Mouse (Mus musculus): ENCODE data around the gene Mfap4. TPM values are rescaled to one million over a fixed set of nuclear protein-coding genes. Genes with fewer than 3 reads are reported as not detected.

Gene Mfap4
- total and polyA plus RNA-seq, 2 experiments from 2014 or later = 39.1 to 54.5 TPM

- TF ChIP-seq CTCF (IDR thresholded peaks at IDR 0.05; ENCODE audit: low read depth) (no peak), EP300 (IDR thresholded peaks at IDR 0.05; ENCODE audit: low read depth) (no peak)
Measured at GRCm38 (mm10) chr11:61484256-61484612, 997 bp upstream of the Mfap4 start.

GRCm38 (mm10) chr11:61485541-61486457 is 568 bp downstream of the Mfap4 start:
- DNase-seq (ENCODE audit: low spot score) = no peak
- H3K27ac ChIP-seq (ENCODE audit: low read depth) = peak overlapping the region; percentile 65; the same call in 1 of the 2 replicates
- H3K4me3 ChIP-seq (ENCODE audit: low read depth, low read length) = peak overlapping the region; percentile 21
- H3K4me2 ChIP-seq (ENCODE audit: low read depth, low read length) = peak overlapping the region; percentile 37
- H3K9ac ChIP-seq (replicated peaks; ENCODE audit: low read depth, low read length) = 0 out of 2 replicates have a peak overlapping the region, but pooled peaks have one; percentile 9
- WGBS = 73% methylated on average over 22 of the region's 22 CpGs
- H3K36me3 ChIP-seq (replicated peaks; ENCODE audit: control insufficient read depth, insufficient read depth, low read length) = peaks cover 28% of the 10 kb centered on the region
- peaks cover 8% of the 10 kb centered on the region; the same call in 1 of the 2 replicates for H3K4me1 ChIP-seq (ENCODE audit: control insufficient read depth, insufficient read depth)
- TF ChIP-seq EP300 (IDR thresholded peaks at IDR 0.05; ENCODE audit: low read depth) (no peak), CTCF (IDR thresholded peaks at IDR 0.05; ENCODE audit: low read depth) (no peak)
- no peak for ATAC-seq (ENCODE audit: insufficient read depth, low read depth)
- no peaks in the 10 kb centered on the region for H3K9me3 ChIP-seq (replicated peaks; ENCODE audit: control insufficient read depth, low read length)
- H3K27me3 ChIP-seq (ENCODE audit: control insufficient read depth, insufficient read depth, low read length) = no peaks in the 10 kb centered on the region

More at GRCm38 (mm10) chr11:61484256-61484612, 997 bp upstream of the Mfap4 start:
- no peak overlapping the region for H3K4me3 ChIP-seq (ENCODE audit: low read depth, low read length)
- WGBS = 29% methylated on average over 10 of the region's 10 CpGs
- DNase-seq (ENCODE audit: low spot score) (no peak), ATAC-seq (ENCODE audit: insufficient read depth, low read depth) (no peak)
- no peaks in the 10 kb centered on the region for H3K9me3 ChIP-seq (replicated peaks; ENCODE audit: control insufficient read depth, low read length)
- no peaks in the 10 kb centered on the region for H3K27me3 ChIP-seq (ENCODE audit: control insufficient read depth, insufficient read depth, low read length)
- H3K4me2 ChIP-seq (ENCODE audit: low read depth, low read length) = 0 out of 2 replicates have a peak overlapping the region, but pooled peaks have one; percentile 3
- H3K36me3 ChIP-seq (replicated peaks; ENCODE audit: control insufficient read depth, insufficient read depth, low read length) = peaks cover 13% of the 10 kb centered on the region
- H3K9ac ChIP-seq (replicated peaks; ENCODE audit: low read depth, low read length) = no peak overlapping the region
- H3K4me1 ChIP-seq (ENCODE audit: control insufficient read depth, insufficient read depth) = peaks cover 8% of the 10 kb centered on the region; the same call in 1 of the 2 replicates
- H3K27ac ChIP-seq (ENCODE audit: low read depth) = peak overlapping the region; percentile 50; the same call in 1 of the 2 replicates

GRCm38 (mm10) chr11:61486458-61487219 is 1.4 kb downstream of the Mfap4 start:
- H3K4me1 ChIP-seq (ENCODE audit: control insufficient read depth, insufficient read depth) = peaks cover 8% of the 10 kb centered on the region; the same call in 1 of the 2 replicates
- peak overlapping the region; percentile 21; the same call in 1 of the 2 replicates for H3K4me3 ChIP-seq (ENCODE audit: low read depth, low read length)
- TF ChIP-seq CTCF (IDR thresholded peaks at IDR 0.05; ENCODE audit: low read depth) (no peak), EP300 (IDR thresholded peaks at IDR 0.05; ENCODE audit: low read depth) (no peak)
- 80% methylated on average over 14 of the region's 14 CpGs for WGBS
- no peaks in the 10 kb centered on the region for H3K27me3 ChIP-seq (ENCODE audit: control insufficient read depth, insufficient read depth, low read length)
- no peaks in the 10 kb centered on the region for H3K9me3 ChIP-seq (replicated peaks; ENCODE audit: control insufficient read depth, low read length)
- peaks cover 37% of the 10 kb centered on the region for H3K36me3 ChIP-seq (replicated peaks; ENCODE audit: control insufficient read depth, insufficient read depth, low read length)
- no peak overlapping the region for H3K9ac ChIP-seq (replicated peaks; ENCODE audit: low read depth, low read length)
- DNase-seq (ENCODE audit: low spot score) (no peak), ATAC-seq (ENCODE audit: insufficient read depth, low read depth) (no peak)
- H3K27ac ChIP-seq (ENCODE audit: low read depth) = 0 out of 2 replicates have a peak overlapping the region, but pooled peaks have one; percentile 41
- 0 out of 2 replicates have a peak overlapping the region, but pooled peaks have one; percentile 37 for H3K4me2 ChIP-seq (ENCODE audit: low read depth, low read length)

GRCm38 (mm10) chr11:61487401-61487800 is 2.2 kb downstream of the Mfap4 start:
- no peaks in the 10 kb centered on the region for H3K27me3 ChIP-seq (ENCODE audit: control insufficient read depth, insufficient read depth, low read length)
- DNase-seq (ENCODE audit: low spot score) (peak; percentile 33), ATAC-seq (ENCODE audit: insufficient read depth, low read depth) (peak; percentile 57)
- H3K4me2 ChIP-seq (ENCODE audit: low read depth, low read length) = no peak overlapping the region
- TF ChIP-seq CTCF (IDR thresholded peaks at IDR 0.05; ENCODE audit: low read depth) (no peak), EP300 (IDR thresholded peaks at IDR 0.05; ENCODE audit: low read depth) (no peak)
- H3K4me1 ChIP-seq (ENCODE audit: control insufficient read depth, insufficient read depth) = peaks cover 8% of the 10 kb centered on the region; the same call in 1 of the 2 replicates
- peaks cover 41% of the 10 kb centered on the region for H3K36me3 ChIP-seq (replicated peaks; ENCODE audit: control insufficient read depth, insufficient read depth, low read length)
- no peak overlapping the region for H3K4me3 ChIP-seq (ENCODE audit: low read depth, low read length)
- H3K9me3 ChIP-seq (replicated peaks; ENCODE audit: control insufficient read depth, low read length) = no peaks in the 10 kb centered on the region
- no peak overlapping the region for H3K27ac ChIP-seq (ENCODE audit: low read depth)
- 0% methylated on average over 2 of the region's 2 CpGs for WGBS
- no peak overlapping the region for H3K9ac ChIP-seq (replicated peaks; ENCODE audit: low read depth, low read length)

GRCm38 (mm10) chr11:61487936-61488335 is 2.7 kb downstream of the Mfap4 start:
- ATAC-seq (ENCODE audit: insufficient read depth, low read depth) (no peak), DNase-seq (ENCODE audit: low spot score) (no peak)
- Histone ChIP-seq H3K27me3 (ENCODE audit: control insufficient read depth, insufficient read depth, low read length) (no peaks in the 10 kb centered on the region), H3K9me3 (replicated peaks; ENCODE audit: control insufficient read depth, low read length) (no peaks in the 10 kb centered on the region), H3K4me2 (ENCODE audit: low read depth, low read length) (no peak overlapping the region), H3K4me1 (ENCODE audit: control insufficient read depth, insufficient read depth) (peaks cover 14% of the 10 kb centered on the region), H3K4me3 (ENCODE audit: low read depth, low read length) (no peak overlapping the region), H3K27ac (ENCODE audit: low read depth) (no peak overlapping the region), H3K9ac (replicated peaks; ENCODE audit: low read depth, low read length) (no peak overlapping the region), H3K36me3 (replicated peaks; ENCODE audit: control insufficient read depth, insufficient read depth, low read length) (peaks cover 41% of the 10 kb centered on the region)
- WGBS = 87% methylated on average over 7 of the region's 7 CpGs
- TF ChIP-seq EP300 (IDR thresholded peaks at IDR 0.05; ENCODE audit: low read depth) (no peak), CTCF (IDR thresholded peaks at IDR 0.05; ENCODE audit: low read depth) (no peak)
